Mouse (Mus musculus) CD4-positive, CD25-positive, alpha-beta regulatory T cell, adult 4 months (primary cell): ENCODE data around the gene Spata48. TPM values are rescaled to one million over a fixed set of nuclear protein-coding genes. Genes with fewer than 3 reads are reported as not detected.
A peak's percentile ranks its signal among the peaks of the same experiment; 100 is the strongest.

Experiments used
- ATAC-seq: one replicate; pipeline ENCODE4 v1.8.0; 2017
- polyA plus RNA-seq, 2 experiments: library from polyadenylated mRNA; unstranded; fragments of 100-300 nt; shearing (Covaris generic); gene quantifications; one replicate each; pipeline ENCODE4 v1.2.1; 2017

The Spata48 gene
- polyA plus RNA-seq, 2 experiments from 2014 or later: 0.90 TPM; not detected in 1

GRCm38 (mm10) chr11:11545948-11546347, 84.1 kb downstream of the Spata48 start:
- no peak for ATAC-seq

GRCm38 (mm10) chr11:11546903-11547511, 85.1 kb downstream of the Spata48 start:
- ATAC-seq: peak; percentile 67

- ATAC-seq: no peak
These were observed 85.8 kb downstream of the Spata48 start for GRCm38 (mm10) chr11:11547597-11548240.

GRCm38 (mm10) chr11:11555563-11555962, 93.7 kb downstream of the Spata48 start:
- no peak for ATAC-seq

- ATAC-seq: peak; percentile 16
These were observed 94.3 kb downstream of the Spata48 start for GRCm38 (mm10) chr11:11556186-11556585.

- ATAC-seq: peak; percentile 75
These were observed 95.5 kb downstream of the Spata48 start for GRCm38 (mm10) chr11:11557173-11557967.

- ATAC-seq: no peak
These were observed 96.8 kb downstream of the Spata48 start for GRCm38 (mm10) chr11:11558662-11559061.

- ATAC-seq: no peak
These were observed 97.3 kb downstream of the Spata48 start for GRCm38 (mm10) chr11:11559099-11559686.

- no peak for ATAC-seq
These were observed 99.2 kb downstream of the Spata48 start for GRCm38 (mm10) chr11:11561118-11561517.

- peak; percentile 88 for ATAC-seq
These were observed 102.6 kb downstream of the Spata48 start for GRCm38 (mm10) chr11:11564266-11565044.

Other genes starting within 250 kb of the Spata48 start
- under 1 TPM; 0.27 TPM for gene Zpbp, start 314 bp downstream of the Spata48 start, polyA plus RNA-seq
- not detected for gene 4930512M02Rik, start 165.7 kb downstream of the Spata48 start, polyA plus RNA-seq
- 100 to 1,000 TPM; 130 to 149 TPM for gene Ikzf1, start 222.9 kb downstream of the Spata48 start, polyA plus RNA-seq